Mouse (Mus musculus): ENCODE results near the gene Micu1.

DNA sequence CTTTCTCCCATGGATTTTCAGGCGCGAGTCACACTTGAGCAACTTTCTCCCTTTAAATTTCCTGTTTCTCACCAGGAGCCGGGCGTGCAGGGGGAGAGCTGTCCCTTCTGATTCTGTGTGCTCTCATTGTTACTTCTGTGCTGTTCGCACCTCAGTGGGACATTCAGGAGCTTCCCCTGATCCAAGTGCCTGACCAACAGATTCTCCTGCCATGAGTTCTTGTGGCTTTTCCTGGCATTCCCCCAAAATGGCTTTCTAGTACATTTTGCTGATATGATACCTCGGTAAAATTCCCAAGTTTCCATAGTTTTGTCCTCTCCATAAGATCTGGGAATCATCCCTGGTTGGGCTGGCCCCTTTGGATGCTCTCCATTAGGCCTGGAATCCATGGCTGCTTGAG lies 25.0 kb downstream of the Micu1 start:
- no peak for TF ChIP-seq POLR2A (IDR thresholded peaks at IDR 0.05; ENCODE audit: control insufficient read depth, extremely low read depth, insufficient read depth, low read length, poor library complexity)
- no peak for TF ChIP-seq CTCF (IDR thresholded peaks at IDR 0.05; ENCODE audit: borderline replicate concordance, control insufficient read depth, extremely low read depth, insufficient read depth, low read length, poor library complexity)

All from thymus, adult 2 months (tissue).